Mouse (Mus musculus) bone marrow macrophage, adult 2 months (primary cell): ENCODE results near the gene Tshz3.

ENCODE experiments used
- CTCF ChIP-seq: IDR thresholded peaks from 2 replicates; pipeline ENCODE4 v1.5.1; 2012; ENCODE audit warnings: low read depth, mild to moderate bottlenecking, low read length, moderate library complexity
- POLR2A ChIP-seq: IDR thresholded peaks from 2 replicates; pipeline ENCODE4 v1.6.1; 2012; ENCODE audit warnings: mild to moderate bottlenecking, low read depth, low read length, borderline replicate concordance

- TF ChIP-seq CTCF: no peak
- TF ChIP-seq POLR2A: no peak
These were observed 22.9 kb downstream of the Tshz3 start for GRCm38 (mm10) chr7:36720830-36721229.
